Mouse (Mus musculus): Measurements from ENCODE around the gene Ppp1r15b.

Gene Ppp1r15b

DNA sequence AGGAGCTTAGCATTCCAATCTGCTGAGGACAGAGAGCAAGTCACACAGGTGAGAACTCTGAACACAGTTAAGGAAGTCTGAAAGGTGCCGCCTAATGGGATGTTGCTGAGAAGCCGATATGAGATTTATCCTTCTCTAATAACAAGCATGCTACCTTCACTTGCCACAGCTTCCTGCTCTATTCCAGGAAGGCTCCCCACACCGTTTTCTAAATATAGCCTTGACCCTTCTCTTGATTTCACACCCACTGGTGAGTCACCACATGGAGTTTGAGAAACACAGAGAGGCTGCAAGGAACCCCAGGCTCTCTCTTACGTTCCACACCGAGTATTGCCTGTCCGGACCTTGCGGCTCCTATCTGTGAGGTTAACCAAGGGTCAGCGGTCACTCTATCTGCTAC, 57.8 kb downstream of the Ppp1r15b start:
- DNase-seq (ENCODE audit: low spot score in 2 of 2) = no peak

Measured in spleen, postnatal 4 days (tissue).